Mouse (Mus musculus): ENCODE results near the gene Myo1d. TPM values are rescaled to one million over a fixed set of nuclear protein-coding genes. Genes with fewer than 3 reads are reported as not detected.

Myo1d gene
- polyA plus RNA-seq, 1 experiment = 80.4 TPM

DNA sequence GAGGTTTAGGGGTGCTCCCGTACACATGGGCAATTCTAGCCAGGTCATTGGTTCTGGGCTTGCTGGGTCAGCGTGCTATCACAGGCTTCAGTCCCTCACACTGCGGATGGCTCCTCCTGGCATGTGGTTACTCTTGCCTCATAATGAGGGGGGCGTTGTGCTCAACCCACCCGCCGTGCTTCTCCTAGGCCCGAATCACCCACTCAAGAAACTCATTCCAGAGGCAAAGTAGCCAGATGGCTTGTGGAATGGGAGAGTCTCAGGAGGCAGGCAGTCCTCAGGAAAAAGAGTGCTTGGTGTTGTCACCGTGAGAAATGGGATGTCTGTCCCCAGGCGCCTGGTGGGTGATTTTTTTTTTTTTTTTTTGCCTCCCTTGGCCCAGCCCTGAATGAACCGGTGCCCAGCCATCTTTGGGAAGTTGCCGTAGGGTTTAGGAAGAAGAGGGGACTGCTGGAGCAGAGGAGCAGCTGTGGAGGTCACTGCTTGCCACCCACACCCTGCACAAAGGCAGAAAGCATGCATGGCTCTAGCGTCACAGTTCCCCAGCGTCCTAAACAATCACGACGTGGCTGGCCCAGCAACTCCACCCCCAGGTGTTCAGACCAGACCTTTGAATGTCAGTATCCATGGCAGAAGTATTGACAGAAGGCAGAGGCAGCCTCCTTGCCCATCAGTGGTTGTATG, 291.8 kb downstream of the Myo1d start:
- WGBS = 75% methylated on average over 15 of the region's 15 CpGs
- Histone ChIP-seq H3K4me3 (replicated peaks; ENCODE audit: extremely low read depth, low read depth, low read length) (no peak overlapping the region), H3K4me1 (ENCODE audit: control insufficient read depth, insufficient read depth, low read length) (no peaks in the 10 kb centered on the region)
- no peak for DNase-seq
- TF ChIP-seq CTCF (IDR thresholded peaks at IDR 0.05; ENCODE audit: insufficient read depth, low read length) (no peak), POLR2A (IDR thresholded peaks at IDR 0.05; ENCODE audit: borderline replicate concordance, extremely low read depth, low read depth, low read length) (no peak)

DNA sequence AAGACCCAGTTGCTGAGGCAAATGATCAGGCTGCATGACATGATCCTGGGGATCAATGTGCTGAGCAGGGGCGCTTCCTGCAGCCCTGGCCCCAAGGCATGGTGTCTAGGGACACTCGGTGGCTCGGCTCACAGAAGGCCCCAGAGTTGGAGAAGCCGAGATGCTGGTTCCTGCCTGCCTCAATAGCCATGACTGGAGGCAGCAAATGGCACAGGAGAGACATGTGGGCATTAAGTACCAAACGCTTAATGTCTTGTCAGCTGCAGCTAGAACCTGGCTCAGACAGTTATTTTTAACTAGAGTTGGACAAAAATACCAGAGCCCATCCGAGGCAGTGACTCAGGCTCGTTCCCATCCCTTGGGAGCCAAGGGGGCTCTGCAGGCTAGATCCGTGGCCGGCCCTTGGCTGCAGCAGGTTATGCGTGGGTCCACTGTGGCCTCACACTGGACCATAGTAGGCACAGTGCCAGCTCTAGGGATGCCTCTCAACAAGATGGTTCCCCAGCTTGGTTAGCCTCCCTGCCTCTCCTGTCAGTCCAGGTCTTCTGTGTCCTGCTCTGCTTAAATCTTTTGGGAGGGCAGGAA, 294.1 kb downstream of the Myo1d start:
- TF ChIP-seq CTCF (IDR thresholded peaks at IDR 0.05; ENCODE audit: insufficient read depth, low read length) (no peak), POLR2A (IDR thresholded peaks at IDR 0.05; ENCODE audit: borderline replicate concordance, extremely low read depth, low read depth, low read length) (no peak)
- Histone ChIP-seq H3K4me1 (ENCODE audit: control insufficient read depth, insufficient read depth, low read length) (no peaks in the 10 kb centered on the region), H3K4me3 (replicated peaks; ENCODE audit: extremely low read depth, low read depth, low read length) (no peak overlapping the region)
- 82% methylated on average over 10 of the region's 10 CpGs for WGBS
- no peak for DNase-seq

- H3K4me1 ChIP-seq (ENCODE audit: control insufficient read depth, insufficient read depth, low read length) = no peaks in the 10 kb centered on the region
- DNase-seq = no peak
- WGBS = 83% methylated on average over 9 of the region's 9 CpGs
- no peak overlapping the region for H3K4me3 ChIP-seq (replicated peaks; ENCODE audit: extremely low read depth, low read depth, low read length)
- TF ChIP-seq POLR2A (IDR thresholded peaks at IDR 0.05; ENCODE audit: borderline replicate concordance, extremely low read depth, low read depth, low read length) = no peak
Observed at GRCm38 (mm10) chr11:80485120-80485551, 294.7 kb downstream of the Myo1d start.

DNA sequence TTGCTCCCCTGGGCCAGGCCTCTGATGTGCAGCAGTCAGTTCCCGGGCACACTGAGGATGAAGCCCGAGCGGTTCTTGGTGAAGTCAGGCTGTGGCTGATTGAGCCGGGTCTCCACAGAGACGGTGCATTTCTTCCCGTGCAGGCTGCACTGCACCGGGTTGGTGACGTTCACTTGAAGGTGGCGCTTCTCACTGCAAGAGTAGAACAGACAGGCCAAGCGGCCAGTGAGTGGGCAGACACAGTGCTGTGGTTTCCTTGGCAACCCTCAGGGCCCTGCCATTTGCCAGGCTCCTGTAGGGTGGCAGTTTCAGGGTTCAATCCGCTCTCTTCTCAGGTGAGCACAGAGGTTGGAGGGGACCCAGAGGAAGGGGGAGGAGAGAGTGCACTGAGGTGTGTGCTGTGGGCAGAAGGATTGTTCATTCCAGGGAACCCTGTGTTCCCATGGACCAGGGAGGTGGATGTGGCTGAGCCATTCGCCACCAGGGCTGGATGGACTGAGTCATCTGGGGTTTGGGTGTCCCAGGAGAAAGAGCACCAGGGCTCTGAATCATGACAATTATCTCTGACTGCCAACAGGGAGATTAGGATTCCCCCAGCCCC, 295.5 kb downstream of the Myo1d start:
- DNase-seq = no peak
- TF ChIP-seq POLR2A (IDR thresholded peaks at IDR 0.05; ENCODE audit: borderline replicate concordance, extremely low read depth, low read depth, low read length) = no peak
- no peak for TF ChIP-seq CTCF (IDR thresholded peaks at IDR 0.05; ENCODE audit: insufficient read depth, low read length)
- Histone ChIP-seq H3K4me1 (ENCODE audit: control insufficient read depth, insufficient read depth, low read length) (no peaks in the 10 kb centered on the region), H3K4me3 (replicated peaks; ENCODE audit: extremely low read depth, low read depth, low read length) (no peak overlapping the region)
- 69% methylated on average over 12 of the region's 12 CpGs for WGBS

DNA sequence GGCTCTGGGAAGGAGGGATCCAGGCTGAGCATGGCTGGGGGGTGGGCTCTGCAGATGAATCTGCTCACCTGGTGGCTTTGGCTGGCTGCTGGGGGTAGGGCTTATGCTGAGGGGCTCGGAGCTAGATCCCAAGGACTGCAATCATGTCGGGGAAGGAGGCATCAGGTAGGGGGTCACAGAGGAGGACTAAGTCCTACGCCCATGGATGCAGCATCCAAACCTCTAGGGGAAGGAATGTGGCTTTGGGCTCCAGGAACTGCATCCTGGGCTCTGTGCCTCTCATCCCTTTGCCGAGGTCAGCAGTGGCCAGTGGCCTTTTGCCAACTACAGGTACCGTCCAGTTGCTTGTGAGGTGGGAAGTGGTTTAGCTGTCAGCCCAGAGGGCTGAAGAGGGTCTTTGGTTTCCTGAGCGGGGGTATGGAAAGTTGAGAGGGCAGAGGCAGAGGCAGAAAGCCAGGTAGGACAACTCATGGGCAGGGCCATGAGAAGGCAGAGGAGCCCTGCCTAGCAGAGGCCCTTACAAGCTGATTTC, 296.2 kb downstream of the Myo1d start:
- TF ChIP-seq POLR2A (IDR thresholded peaks at IDR 0.05; ENCODE audit: borderline replicate concordance, extremely low read depth, low read depth, low read length) (no peak), CTCF (IDR thresholded peaks at IDR 0.05; ENCODE audit: insufficient read depth, low read length) (no peak)
- H3K4me1 ChIP-seq (ENCODE audit: control insufficient read depth, insufficient read depth, low read length) = no peaks in the 10 kb centered on the region
- H3K4me3 ChIP-seq (replicated peaks; ENCODE audit: extremely low read depth, low read depth, low read length) = no peak overlapping the region
- WGBS = 76% methylated on average over 6 of the region's 6 CpGs
- DNase-seq = no peak

- no peak overlapping the region for H3K4me3 ChIP-seq (replicated peaks; ENCODE audit: extremely low read depth, low read depth, low read length)
- TF ChIP-seq CTCF (IDR thresholded peaks at IDR 0.05; ENCODE audit: insufficient read depth, low read length) = no peak
- TF ChIP-seq POLR2A (IDR thresholded peaks at IDR 0.05; ENCODE audit: borderline replicate concordance, extremely low read depth, low read depth, low read length) = no peak
- H3K4me1 ChIP-seq (ENCODE audit: control insufficient read depth, insufficient read depth, low read length) = peaks cover 2% of the 10 kb centered on the region
- WGBS = 94% methylated on average over 7 of the region's 7 CpGs
- DNase-seq = no peak
Observed at GRCm38 (mm10) chr11:80482921-80483320, 296.9 kb downstream of the Myo1d start.

DNA sequence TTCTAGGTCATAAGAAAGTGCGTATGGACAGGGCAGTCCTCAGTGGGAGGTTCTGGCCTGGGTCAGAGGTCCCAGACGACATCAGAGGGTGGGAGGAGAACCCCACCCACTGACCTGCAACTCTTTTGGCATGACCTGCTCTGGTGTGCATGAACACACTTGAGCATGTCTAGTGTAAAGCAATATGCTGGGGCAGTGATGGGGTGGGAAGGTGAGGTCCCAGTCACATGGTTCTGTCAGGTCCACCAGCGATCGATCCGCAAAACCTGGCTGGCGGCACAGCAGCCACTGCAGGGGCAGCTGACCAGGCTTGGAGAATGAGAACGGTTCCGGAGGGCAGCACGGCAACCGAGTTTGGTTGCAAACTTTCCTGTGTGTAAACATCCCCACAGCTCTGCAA, 297.5 kb downstream of the Myo1d start:
- Histone ChIP-seq H3K4me1 (ENCODE audit: control insufficient read depth, insufficient read depth, low read length) (peaks cover 7% of the 10 kb centered on the region), H3K4me3 (replicated peaks; ENCODE audit: extremely low read depth, low read depth, low read length) (no peak overlapping the region)
- WGBS = 75% methylated on average over 10 of the region's 10 CpGs
- no peak for TF ChIP-seq POLR2A (IDR thresholded peaks at IDR 0.05; ENCODE audit: borderline replicate concordance, extremely low read depth, low read depth, low read length)
- no peak for TF ChIP-seq CTCF (IDR thresholded peaks at IDR 0.05; ENCODE audit: insufficient read depth, low read length)
- no peak for DNase-seq

DNA sequence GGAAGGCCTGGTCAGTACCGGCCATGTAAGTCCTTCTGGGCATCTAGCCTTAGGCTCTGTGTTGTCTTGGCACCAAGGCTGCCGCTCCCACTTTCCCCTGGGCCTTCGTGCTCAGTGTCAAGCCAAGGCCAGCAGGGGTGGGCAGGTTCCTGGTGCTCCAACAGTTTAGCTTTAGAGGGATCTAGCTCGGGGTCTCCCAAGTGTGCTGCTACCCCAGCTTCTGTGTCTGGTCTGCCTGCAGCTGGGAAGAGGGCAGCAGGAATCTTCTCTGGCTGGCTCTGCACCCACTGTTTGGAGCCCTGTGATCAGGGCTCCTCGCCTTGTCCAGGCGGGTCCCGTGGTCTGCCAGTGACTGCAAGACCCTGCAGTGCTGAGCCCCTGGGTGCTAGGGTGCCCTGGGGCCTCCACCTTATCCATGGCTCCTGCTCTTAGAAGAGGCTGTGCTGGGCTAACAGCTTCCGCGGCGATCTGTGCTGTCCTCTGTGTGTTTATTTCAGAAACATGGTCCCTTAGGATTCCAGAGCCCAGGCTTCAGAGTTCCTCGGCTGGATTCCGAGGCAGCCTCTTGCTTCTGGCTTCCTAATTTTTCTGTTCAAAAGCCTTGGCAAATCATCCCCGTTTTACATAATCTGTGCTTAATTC, 298.3 kb downstream of the Myo1d start:
- TF ChIP-seq POLR2A (IDR thresholded peaks at IDR 0.05; ENCODE audit: borderline replicate concordance, extremely low read depth, low read depth, low read length) (no peak), CTCF (IDR thresholded peaks at IDR 0.05; ENCODE audit: insufficient read depth, low read length) (no peak)
- Histone ChIP-seq H3K4me3 (replicated peaks; ENCODE audit: extremely low read depth, low read depth, low read length) (no peak overlapping the region), H3K4me1 (ENCODE audit: control insufficient read depth, insufficient read depth, low read length) (peaks cover 8% of the 10 kb centered on the region)
- no peak for DNase-seq
- 86% methylated on average over 13 of the region's 13 CpGs for WGBS
